Mouse (Mus musculus) skeletal muscle tissue, adult 2 months (tissue): ENCODE measurements at regions not wholly inside any gene's neighbourhood (a gene's known extent, or its start where the extent isn't known, plus 50 kb on each side); places are given as distances from the start of the nearest gene placed in this dataset.

Source experiments
- DNase-seq: peaks from one replicate; pipeline ENCODE4 v3.0.0-alpha.2; 2012; ENCODE audit warnings: low read depth, low spot score

DNA sequence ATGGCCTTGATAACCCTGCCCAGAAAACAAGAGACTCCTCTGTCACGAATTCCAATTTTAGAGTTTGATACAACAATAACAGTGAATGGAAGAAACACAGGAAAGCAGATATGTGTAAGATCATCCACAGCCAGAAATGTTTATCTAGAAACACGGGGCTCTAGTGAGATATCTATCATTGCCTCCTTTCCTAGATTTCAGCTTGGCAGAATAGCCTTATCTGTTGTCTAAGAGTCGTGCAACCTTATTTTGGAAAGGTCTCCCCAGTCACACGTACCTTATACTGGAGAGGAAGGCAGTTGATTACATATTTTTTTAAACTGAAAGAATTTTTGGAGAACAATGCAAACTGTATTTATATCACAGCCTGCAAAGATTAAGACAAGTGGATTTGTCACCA lies 61.6 kb downstream of the Gm10295 start:
- no peak for DNase-seq

GRCm38 (mm10) chr7:71289266-71289665 lies 62.0 kb downstream of the Gm10295 start:
- DNase-seq: no peak

DNA sequence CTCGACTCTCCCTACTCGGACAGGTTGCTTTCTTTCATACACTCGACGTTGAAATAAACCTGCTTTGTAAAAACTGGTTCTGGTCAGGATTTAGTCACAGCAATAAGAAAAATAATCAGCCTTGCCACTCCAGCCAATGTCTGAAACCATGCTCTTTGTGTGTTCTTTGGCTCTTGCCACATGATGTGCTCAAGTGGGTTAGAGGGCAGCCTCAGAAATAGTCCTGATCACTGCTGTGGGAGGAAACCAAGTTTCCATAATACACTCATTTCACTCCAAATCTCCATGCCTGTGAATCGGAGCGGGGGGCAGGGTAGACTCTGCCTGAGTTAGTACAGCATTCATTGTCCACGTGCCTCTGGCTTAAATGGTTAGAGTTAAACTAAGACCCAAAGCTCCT lies 63.8 kb downstream of the Gm10295 start:
- DNase-seq: no peak

DNA sequence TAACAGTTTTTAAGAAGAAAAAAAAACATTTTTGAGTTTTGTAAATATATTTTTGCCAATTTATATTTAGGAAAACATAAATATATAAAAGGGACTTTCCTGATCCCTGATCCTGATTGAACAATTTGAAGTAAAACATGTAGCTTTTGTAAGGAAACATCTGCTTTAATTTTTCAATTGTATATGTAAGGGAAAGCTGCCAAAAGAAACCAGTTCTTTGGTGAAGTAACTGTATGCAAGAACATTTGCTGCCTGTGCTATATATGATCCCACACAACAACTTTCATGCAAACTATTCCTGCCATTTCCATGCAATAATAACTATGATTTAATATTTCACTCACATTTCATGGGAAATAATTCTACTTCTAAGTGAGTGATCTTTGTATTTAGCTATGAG lies 67.0 kb downstream of the Gm10295 start:
- DNase-seq: no peak

DNA sequence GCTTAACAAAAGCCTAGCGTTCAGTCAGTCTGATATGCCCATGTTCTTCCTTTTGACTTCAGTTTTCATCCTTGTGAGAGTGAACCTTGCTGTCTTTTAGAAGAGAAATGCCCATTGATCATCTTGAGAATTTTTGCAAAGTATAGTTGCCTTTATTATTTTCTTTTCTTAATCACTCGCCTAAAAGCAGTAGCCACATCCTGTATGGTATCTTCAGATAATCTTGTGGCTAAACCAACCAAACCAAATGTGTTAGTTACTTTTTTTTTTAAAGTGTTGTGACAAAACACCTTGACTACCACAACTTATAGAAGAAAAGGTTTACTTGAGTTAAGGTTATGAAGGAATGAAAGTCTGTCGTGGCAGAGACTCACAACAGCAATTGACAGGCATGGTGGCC lies 67.9 kb downstream of the Gm10295 start:
- no peak for DNase-seq

DNA sequence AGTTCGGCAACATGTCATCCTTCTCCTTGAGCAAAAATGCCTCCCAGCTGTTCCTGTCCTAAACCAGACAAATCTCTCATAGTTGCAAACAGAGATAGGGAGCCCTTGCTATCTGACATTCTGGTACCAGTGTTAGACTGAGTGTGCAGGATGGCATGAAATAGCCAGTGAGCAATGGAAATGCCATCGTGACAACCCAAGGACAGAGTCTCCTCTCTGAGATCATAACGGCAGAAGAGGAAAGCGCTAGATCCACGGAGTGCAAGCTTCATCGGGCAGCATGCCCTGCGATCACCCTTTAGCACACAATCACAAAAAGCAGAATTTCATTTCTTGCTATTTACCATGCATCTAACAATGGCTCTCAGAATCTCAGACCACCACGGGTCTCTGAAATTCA lies 85.2 kb downstream of the Gm10295 start:
- no peak for DNase-seq

GRCm38 (mm10) chr7:71264115-71264514 lies 87.2 kb downstream of the Gm10295 start:
- DNase-seq: peak; percentile 13

DNA sequence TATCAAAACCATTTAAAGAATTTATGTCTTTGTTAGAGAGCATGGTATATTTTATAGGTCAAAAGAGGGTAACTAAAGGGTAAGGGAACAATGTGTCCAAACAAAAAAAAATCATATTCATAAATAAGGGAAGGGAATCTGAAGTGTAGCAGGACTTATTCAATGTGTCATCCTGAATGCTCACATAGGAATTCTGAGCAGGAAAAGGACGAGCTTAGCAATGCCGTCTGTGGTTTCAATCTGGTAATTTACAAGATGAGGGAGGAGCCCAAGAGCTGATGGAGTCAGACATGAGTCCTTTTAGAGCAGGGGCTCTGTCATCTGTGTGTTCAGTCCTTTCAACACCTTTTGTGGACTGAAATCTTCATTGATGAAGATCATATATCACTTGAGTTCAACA lies 101.6 kb downstream of the Gm10295 start:
- DNase-seq: no peak

GRCm38 (mm10) chr7:71249216-71249615 lies 102.1 kb downstream of the Gm10295 start:
- DNase-seq: no peak

GRCm38 (mm10) chr7:71247922-71248321 lies 103.4 kb downstream of the Gm10295 start:
- DNase-seq: no peak

- no peak for DNase-seq
Measured at GRCm38 (mm10) chr7:71242379-71242911, 108.8 kb downstream of the Gm10295 start.

DNA sequence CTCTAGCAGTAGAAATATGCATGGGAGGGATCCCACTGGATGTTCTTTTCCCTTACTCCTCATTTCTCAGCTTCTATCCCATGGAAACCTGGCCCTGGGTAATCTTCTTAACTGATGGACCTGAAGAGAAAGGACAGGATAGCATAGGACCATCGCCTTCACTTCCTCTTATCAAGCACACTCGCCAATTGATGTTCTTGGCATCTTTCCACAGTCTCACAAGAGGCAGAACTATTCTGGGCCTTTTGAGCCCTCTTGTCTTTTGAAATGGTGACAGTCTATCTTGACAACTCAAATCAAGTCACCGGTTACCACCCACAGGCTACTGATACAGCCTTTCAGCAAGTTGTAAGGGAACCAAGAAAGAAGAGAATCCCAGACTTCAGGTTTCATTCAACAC lies 112.1 kb downstream of the Gm10295 start:
- no peak for DNase-seq

GRCm38 (mm10) chr7:71236334-71236733 lies 115.0 kb downstream of the Gm10295 start:
- DNase-seq: no peak

- DNase-seq: no peak
Measured at GRCm38 (mm10) chr7:71234176-71234769, 117.0 kb downstream of the Gm10295 start.

DNA sequence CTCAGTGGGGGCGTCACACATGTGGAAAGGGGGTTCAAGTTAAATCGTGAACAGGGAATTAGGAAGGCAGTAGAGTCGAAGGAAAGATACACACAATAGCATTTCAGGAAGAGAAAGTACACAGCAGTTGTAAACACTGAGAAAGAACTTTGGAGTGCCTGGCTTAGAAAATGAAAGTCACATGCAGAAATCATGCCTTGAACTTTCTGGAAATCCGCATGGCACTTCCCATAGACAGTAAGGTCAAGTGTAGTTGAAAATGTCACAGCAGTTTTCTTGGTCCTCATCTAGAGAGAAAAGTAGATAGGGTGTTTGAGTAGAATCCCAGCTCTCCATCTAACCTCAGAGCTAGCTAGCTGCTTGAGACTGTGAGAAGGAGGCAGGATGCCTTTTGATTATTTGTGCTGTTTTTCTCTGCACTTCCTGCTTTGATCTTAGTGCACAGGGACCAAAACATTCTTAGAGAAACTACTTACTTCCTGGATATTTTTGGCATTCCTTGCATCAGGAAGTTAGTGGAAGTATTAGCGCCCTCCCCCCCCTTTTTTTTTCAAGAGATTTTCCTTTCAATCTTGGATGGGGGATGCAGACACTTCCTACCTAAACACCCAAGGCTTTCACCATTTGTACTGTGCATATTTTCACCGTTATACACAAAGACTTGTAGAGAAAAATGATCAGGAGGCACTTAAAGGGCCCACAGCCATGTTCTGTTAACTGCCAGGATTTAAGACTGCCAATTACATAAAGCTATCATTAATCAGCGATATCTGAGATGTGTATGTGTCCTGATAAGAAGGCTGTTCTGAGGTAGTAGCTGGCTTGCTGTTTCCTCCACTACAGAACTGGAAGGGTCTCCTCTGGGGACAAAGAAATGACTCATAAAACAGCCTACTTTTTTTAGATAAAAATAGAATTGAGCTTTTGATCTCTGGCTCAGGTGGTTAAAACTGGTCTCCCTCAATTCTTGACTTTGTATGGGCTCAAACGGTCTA lies 118.2 kb downstream of the Gm10295 start:
- no peak for DNase-seq

- no peak for DNase-seq
Measured at GRCm38 (mm10) chr7:71230901-71231477, 120.3 kb downstream of the Gm10295 start.

GRCm38 (mm10) chr7:71229183-71229582 lies 122.1 kb downstream of the Gm10295 start:
- no peak for DNase-seq

DNA sequence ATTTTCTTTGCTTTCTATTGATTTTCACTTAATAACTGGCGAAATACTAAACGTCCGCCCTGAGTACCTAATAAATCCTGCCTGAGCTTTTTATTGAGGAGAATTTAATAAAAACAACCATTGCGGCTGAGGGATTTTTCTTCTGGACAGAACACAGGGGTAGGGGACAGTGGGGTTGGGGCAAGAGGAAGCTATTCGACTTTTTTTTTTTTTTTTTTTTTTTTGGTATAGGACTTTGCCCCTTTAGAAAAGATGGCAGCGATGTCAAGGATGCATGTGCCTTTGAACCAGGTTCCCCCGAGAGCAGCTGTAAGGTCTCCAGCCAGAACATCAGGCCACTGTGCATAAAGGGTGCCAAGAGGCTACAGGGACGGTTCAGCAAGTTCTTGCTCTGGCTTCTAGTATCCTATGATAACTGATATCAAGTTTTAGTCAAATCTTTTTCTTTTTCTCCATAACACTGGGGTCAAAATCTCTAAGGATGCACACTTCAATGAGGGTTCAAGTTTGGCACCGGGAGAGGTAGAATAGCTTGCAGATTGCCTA lies 126.9 kb downstream of the Gm10295 start:
- no peak for DNase-seq

DNA sequence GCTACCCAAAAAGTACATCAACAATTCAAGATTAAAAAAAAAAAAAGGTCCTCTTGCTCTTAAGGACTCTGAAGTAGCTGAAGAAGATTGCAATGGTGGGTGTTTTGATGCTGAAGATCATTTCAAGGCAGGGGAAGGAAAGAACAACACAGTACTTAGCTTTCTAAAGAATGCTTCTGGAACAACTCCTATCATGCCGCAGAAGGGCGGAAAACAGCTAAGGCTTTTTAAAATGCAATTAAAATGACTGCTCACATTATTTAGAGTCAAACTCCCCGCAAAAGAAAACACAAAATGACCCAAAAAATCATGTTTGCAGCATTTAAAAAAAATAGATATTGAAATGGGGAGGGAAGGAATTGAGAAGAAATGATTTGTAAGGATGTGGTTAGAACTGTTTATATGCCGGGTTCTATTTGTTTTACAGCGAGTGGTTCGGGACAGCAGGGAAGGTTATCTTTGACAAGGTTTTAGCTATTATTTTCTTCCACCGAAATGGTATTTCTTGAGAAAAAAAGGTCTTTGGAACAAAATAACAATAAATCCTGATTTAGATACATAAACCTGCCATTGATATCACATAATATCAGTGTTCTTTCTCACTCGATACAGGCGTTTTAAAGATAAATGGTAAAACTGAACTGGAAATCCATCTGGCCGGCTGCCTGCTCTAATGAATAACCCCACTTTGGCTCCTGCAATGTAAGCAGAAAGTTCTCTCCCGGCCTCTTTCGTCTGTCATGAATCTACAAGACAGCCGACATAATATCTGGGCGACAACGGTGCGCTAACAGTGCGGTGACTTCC lies 127.6 kb downstream of the Gm10295 start:
- no peak for DNase-seq

- DNase-seq: no peak
Measured at GRCm38 (mm10) chr7:71217344-71217743, 133.9 kb downstream of the Gm10295 start.

DNA sequence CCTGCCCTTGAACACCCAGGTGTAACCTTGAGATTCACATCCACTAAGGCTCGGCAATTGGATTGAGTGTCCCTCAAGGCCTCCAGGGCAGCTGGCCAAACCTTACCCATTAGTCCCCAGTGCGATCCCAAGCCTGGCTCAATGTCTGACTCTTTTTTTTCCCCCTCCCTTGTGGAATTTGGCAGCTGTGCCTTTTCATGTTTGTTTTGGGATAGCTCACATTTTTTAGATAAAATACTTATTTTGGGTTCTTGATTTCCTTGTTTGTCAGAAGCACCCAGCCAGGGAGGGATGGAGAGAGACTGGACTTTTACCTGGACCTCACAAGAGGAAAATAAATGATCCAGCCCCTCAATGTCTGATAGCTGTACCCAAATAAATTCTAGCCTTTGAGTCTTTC lies 134.5 kb downstream of the Gm10295 start:
- no peak for DNase-seq
